Mouse (Mus musculus): ENCODE results near the gene Cldnd2. TPM values are rescaled to one million over a fixed set of nuclear protein-coding genes. Genes with fewer than 3 reads are reported as not detected.
A peak's percentile ranks its signal among the peaks of the same experiment; 100 is the strongest.

Cldnd2 gene
- polyA plus RNA-seq, 1 experiment from 2014 or later = not detected

GRCm38 (mm10) chr7:43475706-43476105 is 35.1 kb downstream of the Cldnd2 start:
- H3K27me3 ChIP-seq (ENCODE audit: control insufficient read depth, insufficient read depth, low read length) = peaks cover 11% of the 10 kb centered on the region
- ATAC-seq (ENCODE audit: low FRiP score, low TSS enrichment) (no peak), DNase-seq (no peak)
- no peak overlapping the region for H3K27ac ChIP-seq (replicated peaks; ENCODE audit: low read depth, low read length)
- H3K4me1 ChIP-seq (ENCODE audit: control insufficient read depth, insufficient read depth, low read length) = no peaks in the 10 kb centered on the region
- peaks cover 42% of the 10 kb centered on the region for H3K36me3 ChIP-seq (ENCODE audit: control insufficient read depth, insufficient read depth, low read length)
- WGBS = 19% methylated on average over 23 of the region's 23 CpGs
- no peak overlapping the region for H3K4me2 ChIP-seq (ENCODE audit: low read length)
- H3K4me3 ChIP-seq (replicated peaks; ENCODE audit: low read depth, low read length) = no peak overlapping the region
- H3K9ac ChIP-seq (replicated peaks; ENCODE audit: low read length) = no peak overlapping the region
- no peaks in the 10 kb centered on the region for H3K9me3 ChIP-seq (ENCODE audit: control insufficient read depth, low read length)

- ATAC-seq (ENCODE audit: low FRiP score, low TSS enrichment) (peak; percentile 21; the same call in 1 of the 2 replicates), DNase-seq (peak; percentile 25)
- Histone ChIP-seq H3K27ac (replicated peaks; ENCODE audit: low read depth, low read length) (no peak overlapping the region), H3K4me3 (replicated peaks; ENCODE audit: low read depth, low read length) (no peak overlapping the region), H3K27me3 (ENCODE audit: control insufficient read depth, insufficient read depth, low read length) (peaks cover 11% of the 10 kb centered on the region), H3K36me3 (ENCODE audit: control insufficient read depth, insufficient read depth, low read length) (peaks cover 42% of the 10 kb centered on the region), H3K4me2 (ENCODE audit: low read length) (no peak overlapping the region), H3K4me1 (ENCODE audit: control insufficient read depth, insufficient read depth, low read length) (no peaks in the 10 kb centered on the region), H3K9me3 (ENCODE audit: control insufficient read depth, low read length) (no peaks in the 10 kb centered on the region), H3K9ac (replicated peaks; ENCODE audit: low read length) (0 out of 2 replicates have a peak overlapping the region, but pooled peaks have one; percentile 2)
- WGBS = 13% methylated on average over 13 of the region's 13 CpGs
These were observed 35.8 kb downstream of the Cldnd2 start for GRCm38 (mm10) chr7:43476376-43476775.

GRCm38 (mm10) chr7:43481191-43481590 is 40.6 kb downstream of the Cldnd2 start:
- Histone ChIP-seq H3K4me1 (ENCODE audit: control insufficient read depth, insufficient read depth, low read length) (peaks cover 3% of the 10 kb centered on the region; the same call in 1 of the 2 replicates), H3K9me3 (ENCODE audit: control insufficient read depth, low read length) (no peaks in the 10 kb centered on the region), H3K27ac (replicated peaks; ENCODE audit: low read depth, low read length) (no peak overlapping the region), H3K9ac (replicated peaks; ENCODE audit: low read length) (no peak overlapping the region), H3K4me2 (ENCODE audit: low read length) (no peak overlapping the region), H3K36me3 (ENCODE audit: control insufficient read depth, insufficient read depth, low read length) (peaks cover 22% of the 10 kb centered on the region; the same call in 1 of the 2 replicates), H3K27me3 (ENCODE audit: control insufficient read depth, insufficient read depth, low read length) (peaks cover 11% of the 10 kb centered on the region), H3K4me3 (replicated peaks; ENCODE audit: low read depth, low read length) (no peak overlapping the region)
- DNase-seq (no peak), ATAC-seq (ENCODE audit: low FRiP score, low TSS enrichment) (no peak)
- WGBS = 72% methylated on average over 3 of the region's 3 CpGs

GRCm38 (mm10) chr7:43482090-43482716 is 41.6 kb downstream of the Cldnd2 start:
- Histone ChIP-seq H3K4me1 (ENCODE audit: control insufficient read depth, insufficient read depth, low read length) (peaks cover 3% of the 10 kb centered on the region; the same call in 1 of the 2 replicates), H3K27ac (replicated peaks; ENCODE audit: low read depth, low read length) (no peak overlapping the region), H3K27me3 (ENCODE audit: control insufficient read depth, insufficient read depth, low read length) (peaks cover 10% of the 10 kb centered on the region), H3K36me3 (ENCODE audit: control insufficient read depth, insufficient read depth, low read length) (peaks cover 14% of the 10 kb centered on the region; the same call in 1 of the 2 replicates), H3K4me3 (replicated peaks; ENCODE audit: low read depth, low read length) (no peak overlapping the region), H3K9ac (replicated peaks; ENCODE audit: low read length) (no peak overlapping the region), H3K4me2 (ENCODE audit: low read length) (no peak overlapping the region), H3K9me3 (ENCODE audit: control insufficient read depth, low read length) (no peaks in the 10 kb centered on the region)
- ATAC-seq (ENCODE audit: low FRiP score, low TSS enrichment) (peak; percentile 46), DNase-seq (peak; percentile 57)
- WGBS = 67% methylated on average over 8 of the region's 8 CpGs

GRCm38 (mm10) chr7:43483236-43483635 is 42.7 kb downstream of the Cldnd2 start:
- ATAC-seq (ENCODE audit: low FRiP score, low TSS enrichment) (no peak), DNase-seq (no peak)
- 0 out of 2 replicates have a peak, but pooled peaks cover 5% of the 10 kb centered on the region for H3K36me3 ChIP-seq (ENCODE audit: control insufficient read depth, insufficient read depth, low read length)
- H3K4me1 ChIP-seq (ENCODE audit: control insufficient read depth, insufficient read depth, low read length) = peaks cover 6% of the 10 kb centered on the region
- H3K9me3 ChIP-seq (ENCODE audit: control insufficient read depth, low read length) = no peaks in the 10 kb centered on the region
- no peak overlapping the region for H3K27ac ChIP-seq (replicated peaks; ENCODE audit: low read depth, low read length)
- H3K4me2 ChIP-seq (ENCODE audit: low read length) = no peak overlapping the region
- no peak overlapping the region for H3K4me3 ChIP-seq (replicated peaks; ENCODE audit: low read depth, low read length)
- H3K27me3 ChIP-seq (ENCODE audit: control insufficient read depth, insufficient read depth, low read length) = no peaks in the 10 kb centered on the region; the same call in 1 of the 2 replicates
- H3K9ac ChIP-seq (replicated peaks; ENCODE audit: low read length) = no peak overlapping the region
- WGBS = 21% methylated on average over 10 of the region's 10 CpGs

- H3K27ac ChIP-seq (replicated peaks; ENCODE audit: low read depth, low read length) = peak overlapping the region; percentile 93
- ATAC-seq (ENCODE audit: low FRiP score, low TSS enrichment) (no peak), DNase-seq (peak; percentile 14)
- H3K9me3 ChIP-seq (ENCODE audit: control insufficient read depth, low read length) = no peaks in the 10 kb centered on the region
- H3K4me1 ChIP-seq (ENCODE audit: control insufficient read depth, insufficient read depth, low read length) = peaks cover 20% of the 10 kb centered on the region
- H3K27me3 ChIP-seq (ENCODE audit: control insufficient read depth, insufficient read depth, low read length) = no peaks in the 10 kb centered on the region
- peak overlapping the region; percentile 73 for H3K4me2 ChIP-seq (ENCODE audit: low read length)
- H3K4me3 ChIP-seq (replicated peaks; ENCODE audit: low read depth, low read length) = peak overlapping the region; percentile 74
- no peaks in the 10 kb centered on the region for H3K36me3 ChIP-seq (ENCODE audit: control insufficient read depth, insufficient read depth, low read length)
- 48% methylated on average over 5 of the region's 5 CpGs for WGBS
- peak overlapping the region; percentile 96 for H3K9ac ChIP-seq (replicated peaks; ENCODE audit: low read length)
These were observed 48.1 kb downstream of the Cldnd2 start for GRCm38 (mm10) chr7:43488646-43489045.

GRCm38 (mm10) chr7:43489631-43490125 is 49.1 kb downstream of the Cldnd2 start, which contains the start of gene Iglon5:
Gene Iglon5 (minus strand): TSS chr7:43490075.
- Histone ChIP-seq H3K9ac (replicated peaks; ENCODE audit: low read length) (peak within 1 kb of the TSS; percentile 96), H3K4me1 (ENCODE audit: control insufficient read depth, insufficient read depth, low read length) (peaks cover 20% of the 10 kb centered on the region), H3K4me3 (replicated peaks; ENCODE audit: low read depth, low read length) (peak within 1 kb of the TSS; percentile 74), H3K27ac (replicated peaks; ENCODE audit: low read depth, low read length) (peak within 1 kb of the TSS; percentile 93), H3K36me3 (ENCODE audit: control insufficient read depth, insufficient read depth, low read length) (no peaks in the 10 kb centered on the region), H3K4me2 (ENCODE audit: low read length) (peak within 1 kb of the TSS; percentile 73), H3K27me3 (ENCODE audit: control insufficient read depth, insufficient read depth, low read length) (no peaks in the 10 kb centered on the region), H3K9me3 (ENCODE audit: control insufficient read depth, low read length) (no peaks in the 10 kb centered on the region)
- DNase-seq (no peak), ATAC-seq (ENCODE audit: low FRiP score, low TSS enrichment) (peak; percentile 67)
- under 1% methylated on average over 19 of the region's 41 CpGs for WGBS

GRCm38 (mm10) chr7:43490182-43490584 is 49.6 kb downstream of the Cldnd2 start:
- Histone ChIP-seq H3K4me2 (ENCODE audit: low read length) (peak overlapping the region; percentile 73), H3K9me3 (ENCODE audit: control insufficient read depth, low read length) (no peaks in the 10 kb centered on the region), H3K27me3 (ENCODE audit: control insufficient read depth, insufficient read depth, low read length) (no peaks in the 10 kb centered on the region), H3K4me1 (ENCODE audit: control insufficient read depth, insufficient read depth, low read length) (peaks cover 20% of the 10 kb centered on the region), H3K36me3 (ENCODE audit: control insufficient read depth, insufficient read depth, low read length) (no peaks in the 10 kb centered on the region), H3K9ac (replicated peaks; ENCODE audit: low read length) (peak overlapping the region; percentile 96), H3K27ac (replicated peaks; ENCODE audit: low read depth, low read length) (peak overlapping the region; percentile 93), H3K4me3 (replicated peaks; ENCODE audit: low read depth, low read length) (peak overlapping the region; percentile 74)
- DNase-seq = peak; percentile 92
- ATAC-seq (ENCODE audit: low FRiP score, low TSS enrichment) = peak; percentile 89
- WGBS = 2% methylated on average over 11 of the region's 13 CpGs

- no peaks in the 10 kb centered on the region for H3K9me3 ChIP-seq (ENCODE audit: control insufficient read depth, low read length)
- no peaks in the 10 kb centered on the region for H3K27me3 ChIP-seq (ENCODE audit: control insufficient read depth, insufficient read depth, low read length)
- H3K36me3 ChIP-seq (ENCODE audit: control insufficient read depth, insufficient read depth, low read length) = no peaks in the 10 kb centered on the region
- WGBS = 71% methylated on average over 9 of the region's 9 CpGs
- peaks cover 20% of the 10 kb centered on the region for H3K4me1 ChIP-seq (ENCODE audit: control insufficient read depth, insufficient read depth, low read length)
- ATAC-seq (ENCODE audit: low FRiP score, low TSS enrichment) = no peak
- peak overlapping the region; percentile 74 for H3K4me3 ChIP-seq (replicated peaks; ENCODE audit: low read depth, low read length)
- H3K27ac ChIP-seq (replicated peaks; ENCODE audit: low read depth, low read length) = no peak overlapping the region
- H3K9ac ChIP-seq (replicated peaks; ENCODE audit: low read length) = no peak overlapping the region; the same call in 1 of the 2 replicates
- peak overlapping the region; percentile 73; the same call in 1 of the 2 replicates for H3K4me2 ChIP-seq (ENCODE audit: low read length)
- no peak for DNase-seq
These were observed 50.3 kb downstream of the Cldnd2 start for GRCm38 (mm10) chr7:43490861-43491260.

Measured in midbrain, embryonic 14.5 days (tissue).